Mouse (Mus musculus) embryo, embryonic 11 days (tissue): ENCODE data around the gene Blvra.

ENCODE experiments used
- DNase-seq: peaks from one replicate; pipeline ENCODE4 v3.0.0-alpha.2; 2015

Blvra gene

DNA sequence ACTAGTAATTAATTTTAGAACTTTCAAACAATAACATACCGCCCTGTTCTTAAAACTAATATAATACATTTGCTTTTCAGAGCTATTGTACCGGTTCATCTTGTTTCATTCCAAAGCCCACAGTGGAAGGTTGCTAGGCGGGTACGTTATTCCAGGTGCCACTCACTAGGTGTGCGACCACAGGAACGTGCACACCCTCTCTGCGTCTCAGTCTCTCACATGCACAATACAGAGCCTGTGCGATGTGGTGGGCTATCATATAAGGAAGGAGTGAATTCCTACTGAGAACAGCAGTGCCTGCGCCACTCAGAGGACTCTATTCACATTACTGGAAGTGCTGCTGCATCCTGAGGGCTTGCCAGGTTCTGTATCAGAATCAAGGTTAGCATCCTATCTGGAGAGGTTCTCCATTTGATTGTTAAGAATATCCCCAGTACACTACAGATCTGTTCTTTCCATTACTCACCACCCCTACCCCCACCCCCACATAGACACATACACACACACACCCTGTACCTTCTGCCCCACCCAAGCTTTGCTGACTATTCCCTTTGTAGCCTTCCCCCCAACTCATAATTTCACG is 67.5 kb downstream of the Blvra start:
- DNase-seq: no peak

DNA sequence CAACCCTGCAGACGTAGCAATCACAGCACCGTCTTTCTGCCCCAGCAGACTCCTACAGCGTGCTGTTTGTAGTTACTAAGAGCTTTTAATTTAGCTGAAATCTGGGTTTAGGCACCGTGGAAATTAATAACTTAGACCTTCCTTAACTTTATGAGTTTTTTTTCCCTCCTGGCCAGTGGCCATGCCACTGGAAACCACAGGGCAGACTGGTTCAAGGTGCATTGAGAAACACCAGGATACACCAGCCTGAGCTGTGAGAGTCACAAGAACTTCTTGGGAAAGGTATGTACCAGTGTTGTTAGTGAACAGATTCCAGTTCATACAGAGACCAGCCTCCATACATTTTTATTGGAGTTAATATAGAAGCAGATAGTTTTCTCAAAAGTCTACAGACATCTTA is 68.0 kb downstream of the Blvra start:
- no peak for DNase-seq

DNA sequence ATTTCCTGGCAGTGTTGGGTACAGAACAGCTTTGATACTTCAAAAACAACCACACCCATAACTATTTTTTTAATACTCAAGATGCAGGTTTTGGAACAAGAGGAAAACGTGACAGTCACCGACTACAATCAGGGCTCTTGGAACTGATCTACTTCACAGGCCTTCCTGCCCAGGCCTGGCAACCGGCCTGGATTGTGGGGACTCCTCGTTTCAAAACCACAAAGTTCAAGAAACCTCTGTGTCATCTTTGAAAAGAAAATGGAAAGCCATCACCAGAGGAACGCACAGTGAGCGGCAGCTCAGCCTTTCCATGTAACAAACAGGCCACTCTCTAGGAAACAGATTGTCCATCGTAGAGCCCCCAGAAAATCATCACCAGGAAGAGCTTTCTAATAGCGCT is 68.6 kb downstream of the Blvra start:
- no peak for DNase-seq

DNA sequence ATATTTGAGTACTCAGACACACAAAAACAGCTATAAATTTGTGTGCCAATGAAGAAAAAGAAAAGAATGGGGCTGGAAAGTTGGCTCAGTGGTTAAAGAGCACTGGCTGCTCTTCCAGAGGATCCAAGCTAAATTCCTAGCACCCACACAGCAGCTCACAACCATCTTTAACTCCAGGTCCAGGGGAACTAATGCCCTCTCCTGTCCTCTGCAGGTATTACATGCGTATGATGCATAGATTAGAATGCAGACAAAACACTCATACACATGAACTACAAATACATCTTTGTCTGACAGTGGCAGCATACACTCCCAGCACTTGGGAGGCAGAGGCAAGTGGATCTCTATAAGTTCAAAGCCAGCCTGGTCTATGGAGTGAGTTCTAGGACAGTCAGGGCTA is 69.1 kb downstream of the Blvra start:
- DNase-seq: no peak

DNA sequence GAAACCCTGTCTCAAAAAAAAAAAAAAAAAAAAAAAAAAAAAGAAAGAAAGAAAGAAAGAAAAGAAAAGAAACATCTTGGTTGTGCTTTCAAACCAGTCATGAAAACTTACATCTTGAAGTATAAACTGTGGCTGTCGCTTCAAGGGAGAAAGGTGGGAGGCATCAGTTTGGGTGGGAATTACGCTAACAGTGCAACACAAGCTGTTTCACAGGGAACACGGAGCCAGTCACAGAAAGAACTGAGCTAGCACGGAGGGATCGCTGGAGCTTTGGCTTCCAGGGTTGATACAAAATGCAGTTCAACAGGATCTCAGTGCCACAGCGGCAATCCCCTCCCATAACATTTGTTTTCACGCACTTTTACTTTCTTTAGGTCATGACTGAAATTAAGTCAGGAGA is 69.5 kb downstream of the Blvra start:
- no peak for DNase-seq

DNA sequence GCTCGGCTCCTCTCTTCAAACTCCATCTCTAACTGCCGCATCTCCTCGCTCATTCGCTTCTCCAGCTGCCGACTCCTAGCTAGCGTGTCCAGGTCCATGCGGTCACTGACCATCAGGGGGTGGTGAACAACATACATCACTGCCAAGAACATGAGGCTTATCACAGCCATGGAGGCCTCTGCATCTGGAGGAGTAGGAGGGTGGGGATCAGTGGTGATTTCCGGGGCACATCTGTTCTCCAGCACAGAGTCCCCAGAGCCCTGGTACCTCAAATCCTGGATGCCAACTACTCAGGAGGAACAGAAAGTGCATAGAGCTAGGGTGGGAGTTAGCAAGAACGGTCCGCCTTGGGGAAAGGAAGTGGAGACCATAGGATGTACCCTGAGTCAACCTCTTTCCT is 71.6 kb downstream of the Blvra start:
- no peak for DNase-seq

DNA sequence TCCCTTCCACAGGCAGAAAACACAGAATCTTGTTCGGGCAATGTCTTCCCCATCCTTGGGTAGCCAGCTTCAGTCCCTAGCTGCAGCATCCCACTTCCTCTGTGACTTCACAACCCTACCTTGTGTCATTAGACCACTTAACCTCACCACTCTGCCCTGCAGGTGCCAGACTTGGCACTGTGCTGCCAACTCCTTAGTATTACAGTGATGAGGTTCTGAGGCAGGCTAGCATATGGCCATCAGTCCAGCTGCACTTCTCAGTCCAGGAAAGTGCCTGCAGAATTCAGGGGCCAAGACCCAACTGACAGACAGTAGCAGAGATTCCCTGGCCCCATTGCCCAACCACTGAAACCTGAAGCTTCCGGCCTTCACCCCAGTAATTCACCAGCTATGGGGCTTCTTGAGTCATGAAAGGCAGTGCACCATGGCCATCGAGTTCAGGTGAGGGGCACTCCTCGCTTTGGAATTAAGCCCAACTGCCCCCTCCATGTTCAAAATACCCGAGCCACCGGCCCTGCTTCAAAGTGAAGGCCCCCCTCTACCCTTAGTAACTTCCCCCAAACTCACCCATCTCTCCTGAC is 72.2 kb downstream of the Blvra start:
- no peak for DNase-seq

DNA sequence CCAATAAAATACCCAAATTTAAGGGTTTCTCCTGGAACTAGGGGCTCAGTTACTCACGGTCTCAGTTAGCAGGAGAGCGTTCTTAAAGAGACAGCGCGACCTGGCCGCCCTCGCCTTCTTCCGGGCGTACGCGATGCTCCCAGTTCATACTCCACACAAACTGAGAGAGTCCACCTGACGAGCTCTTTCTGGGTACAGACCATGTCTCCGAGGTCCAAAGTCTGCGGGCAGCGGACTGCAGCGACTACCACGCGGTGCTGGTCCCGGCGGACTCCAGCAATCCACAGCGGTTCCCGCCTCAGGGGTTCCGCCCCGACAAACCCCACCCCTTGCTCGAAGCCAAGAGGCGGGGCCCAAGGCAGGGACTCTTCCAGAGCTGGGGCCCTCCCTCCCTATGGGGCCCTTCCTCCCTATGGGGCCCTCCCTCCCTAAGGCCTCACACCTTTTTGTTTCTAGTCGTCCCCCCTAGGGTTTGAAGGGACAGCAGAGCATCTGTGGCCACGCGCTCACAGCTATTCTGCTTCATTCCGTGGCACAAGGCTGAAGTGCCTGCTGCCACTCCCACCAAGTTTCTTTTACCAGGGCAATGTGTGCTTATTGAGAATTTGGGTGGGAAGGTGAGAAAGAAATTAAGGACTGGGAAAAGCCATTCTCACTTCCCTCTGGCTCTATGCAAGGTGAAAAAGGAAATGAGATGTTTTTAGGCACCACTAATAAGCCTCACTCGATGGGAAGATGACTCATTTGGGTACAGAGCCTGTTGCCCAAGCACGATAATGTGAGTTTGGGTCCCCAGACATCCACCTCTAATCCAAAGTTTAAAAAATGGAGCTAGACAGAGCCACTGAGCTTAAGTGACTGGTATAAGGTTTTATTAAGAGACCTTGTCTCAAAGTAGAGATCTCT is 72.9 kb downstream of the Blvra start, which contains the start of gene Itpripl1:
Itpripl1 (minus strand) TSS at position 285 of the 906 bp plus-strand sequence.
- peak; percentile 81 for DNase-seq

DNA sequence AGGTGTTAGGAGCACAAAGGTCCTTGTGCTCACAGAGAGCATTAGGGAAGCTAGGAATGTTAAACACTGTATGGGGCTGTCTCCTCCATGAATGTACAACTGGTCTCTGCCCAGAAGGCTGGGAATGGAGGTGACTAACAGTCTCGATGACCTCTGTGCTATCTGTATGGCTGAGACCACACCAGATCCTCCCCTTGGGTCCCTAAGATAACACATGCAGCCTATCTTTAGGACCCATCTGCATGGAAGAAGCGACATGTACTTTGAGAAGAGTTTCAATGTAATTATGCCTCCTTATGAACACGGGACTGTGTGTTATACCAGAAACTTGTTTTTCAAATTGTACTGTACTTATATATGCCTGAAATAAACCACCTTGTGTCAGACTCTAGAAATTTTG is 75.2 kb downstream of the Blvra start:
- DNase-seq: no peak
